Mouse (Mus musculus) large intestine, adult 2 months (tissue): ENCODE results near the gene Tomm22. TPM values are rescaled to one million over a fixed set of nuclear protein-coding genes. Genes with fewer than 3 reads are reported as not detected.
A peak's percentile ranks its signal among the peaks of the same experiment; 100 is the strongest.
"Not testable (repeated sequence)": the region's sequence is repeated elsewhere in the genome, so short reads cannot be mapped to it uniquely, and the experiment has no call there.

ENCODE experiments used
- DNase-seq: peaks from one replicate; pipeline ENCODE4 v3.0.0-alpha.2; 2012; ENCODE audit warnings: low read depth, low spot score
- WGBS: fragments of 180-500 bp; shearing (Covaris S2); methylation state at CpG from one replicate; pipeline ENCODE4 v1.1.7; 2018; 5-methylcytosine and 5-hydroxymethylcytosine counted together
- polyA plus RNA-seq: library from polyadenylated mRNA; depleted of rRNA; stranded (reverse); fragments of >200 nt; gene quantifications from 2 replicates; pipeline ENCODE4 v1.2.3, GENCODE M21; 2012; rRNA removed

The Tomm22 gene
- 59.2 and 73.0 TPM in 2 replicates for polyA plus RNA-seq

DNA sequence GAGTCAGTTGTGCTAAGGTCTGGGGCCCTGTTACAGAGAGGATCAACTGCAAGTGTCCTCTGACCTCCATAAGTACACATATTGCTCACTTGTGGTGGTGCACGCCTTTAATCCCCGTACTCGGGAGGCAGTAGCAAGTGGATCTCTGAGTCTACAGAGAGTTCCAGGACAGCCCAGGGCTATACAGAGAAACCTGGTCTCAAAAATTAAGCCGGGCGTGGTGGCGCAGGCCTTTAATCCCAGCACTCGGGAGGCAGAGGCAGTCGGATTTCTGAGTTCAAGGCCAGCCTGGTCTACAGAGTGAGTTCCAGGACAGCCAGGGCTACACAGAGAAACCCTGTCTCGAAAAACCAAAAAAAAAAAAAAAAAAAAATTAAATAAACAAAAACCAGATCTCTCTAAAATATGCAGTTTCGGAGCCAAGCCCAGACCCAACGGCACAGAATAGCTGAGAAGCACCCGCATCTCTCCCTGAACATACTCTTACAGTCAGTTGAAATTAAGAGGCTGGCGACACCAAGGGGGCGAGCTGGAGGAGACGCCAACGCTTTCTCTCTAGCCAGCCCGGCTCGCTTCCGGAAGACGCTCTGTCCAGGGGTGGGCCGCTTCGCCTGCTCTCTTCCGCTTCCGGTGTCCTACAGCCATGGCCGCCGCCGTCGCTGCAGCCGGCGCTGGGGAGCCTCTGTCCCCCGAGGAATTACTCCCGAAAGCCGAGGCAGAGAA, at the start of gene Tomm22:
TSS of gene Tomm22 (plus strand) at position 613 of the 723 bp plus-strand sequence.
- 11% methylated on average over 33 of the region's 33 CpGs for WGBS
- no peak for DNase-seq

DNA sequence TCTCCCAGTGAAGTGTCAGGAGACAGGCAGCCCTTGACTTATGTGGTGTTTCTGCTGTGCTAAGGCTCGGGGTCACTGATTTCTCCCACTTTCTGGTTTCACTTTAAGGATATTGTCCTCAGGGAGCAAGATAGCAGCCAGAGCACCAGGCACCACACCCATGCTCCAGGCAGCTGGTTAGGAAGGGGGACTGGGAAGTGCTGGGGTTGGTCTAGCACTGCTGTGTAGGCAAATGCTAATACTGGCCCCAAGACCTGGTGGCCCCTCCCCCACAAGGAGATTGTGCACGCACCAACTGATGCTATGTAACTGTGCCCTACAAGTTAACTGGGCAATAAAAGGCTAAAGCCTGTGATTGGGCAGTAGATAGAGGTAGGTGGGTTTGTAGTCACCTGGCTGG, 40.2 kb upstream of the Tomm22 start:
- 56% methylated on average over 2 of the region's 2 CpGs for WGBS

DNA sequence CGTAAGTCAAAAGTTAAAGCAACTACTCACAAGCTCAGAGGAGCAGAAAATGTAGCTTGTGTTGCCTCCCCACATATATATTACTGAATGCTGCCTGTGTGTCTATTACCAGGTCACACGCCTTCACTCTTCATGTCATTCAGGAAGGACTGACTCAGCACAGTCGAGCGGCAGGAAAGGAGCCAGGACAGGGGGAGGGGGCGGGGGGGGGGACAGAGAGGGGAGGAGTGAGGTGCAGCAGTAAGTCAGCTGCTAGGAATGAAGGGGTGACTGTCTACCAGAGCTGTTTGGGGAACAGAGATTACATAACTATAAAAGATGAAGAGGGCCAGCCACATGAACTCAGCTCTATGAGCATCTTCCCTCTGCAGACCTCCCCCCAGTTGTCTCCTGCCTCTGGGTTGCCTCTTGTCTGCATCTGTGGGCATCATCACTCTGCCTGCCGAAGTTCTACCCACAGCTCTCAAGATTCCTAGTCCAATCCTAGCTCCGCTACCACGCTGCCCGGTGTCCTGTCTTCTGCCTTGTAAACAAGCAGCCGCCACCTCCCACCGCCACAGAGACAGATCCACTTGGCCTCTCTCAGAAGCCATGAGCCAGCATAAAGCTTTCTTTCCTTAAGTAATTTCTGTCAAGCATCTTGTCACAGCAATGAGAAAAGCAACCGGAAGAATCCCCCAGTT, 29.4 kb upstream of the Tomm22 start:
- no peak for DNase-seq
- 55% methylated on average over 12 of the region's 12 CpGs for WGBS

More for the DNA sequence above, 40.2 kb upstream of the Tomm22 start:
- DNase-seq: no peak

DNA sequence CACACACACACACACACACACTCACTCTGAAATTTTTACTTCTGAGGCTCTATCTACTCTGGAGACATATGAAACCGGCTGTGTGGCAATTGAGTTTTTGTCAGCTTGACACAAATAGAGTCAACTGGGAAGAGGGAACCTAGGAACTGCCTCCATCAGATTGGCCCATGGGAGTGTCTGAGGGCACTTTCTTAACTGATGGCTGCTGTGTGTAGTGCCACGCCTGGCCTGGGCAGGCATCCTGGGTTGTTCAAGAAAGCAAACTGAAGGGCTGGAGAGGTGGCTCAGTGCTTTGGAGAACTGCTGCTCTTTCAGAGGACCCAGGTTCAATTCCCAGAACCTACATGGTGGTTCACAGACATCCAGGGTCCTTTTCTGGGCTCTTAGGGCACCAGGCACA, 25.2 kb upstream of the Tomm22 start:
- 70% methylated on average over 2 of the region's 2 CpGs for WGBS
- no peak for DNase-seq

DNA sequence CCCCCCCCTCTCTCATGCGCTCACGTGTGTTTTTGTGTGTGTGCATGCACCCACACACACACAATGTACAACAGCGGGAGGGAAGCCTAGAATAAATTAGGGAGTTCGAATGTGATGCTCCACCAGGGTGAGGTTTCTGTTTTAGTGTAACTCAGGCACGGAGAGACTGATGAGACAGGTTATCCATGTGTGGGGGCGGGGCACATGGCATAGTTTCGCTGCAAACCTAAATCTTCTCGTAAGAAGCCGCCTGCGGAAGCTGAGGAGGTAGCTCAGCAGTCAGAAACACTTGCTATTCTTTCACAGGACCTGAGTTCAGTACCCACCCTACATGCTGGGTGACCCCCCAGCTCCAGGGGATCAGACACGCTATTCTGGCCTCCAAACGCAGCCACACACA, 22.5 kb upstream of the Tomm22 start:
- DNase-seq: no peak
- 87% methylated on average over 12 of the region's 12 CpGs for WGBS

DNA sequence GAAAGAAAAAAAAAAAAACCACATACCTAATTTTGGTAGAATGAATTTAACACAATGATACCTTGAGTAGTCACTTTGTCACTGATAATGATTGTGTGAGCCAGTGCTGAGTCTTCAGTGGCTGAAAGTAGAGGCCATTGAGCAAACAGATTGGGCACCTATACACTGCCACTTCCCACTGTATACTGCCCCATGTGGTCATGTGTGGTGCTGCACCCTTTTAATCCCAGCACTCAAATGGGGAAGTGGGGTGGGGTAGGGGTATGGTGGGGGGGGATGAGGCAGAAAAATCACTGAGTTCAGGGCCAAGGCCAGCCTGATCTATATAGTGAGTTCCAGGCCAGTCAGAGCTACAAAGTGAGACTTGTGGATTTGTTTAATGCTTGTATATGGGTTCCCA, 20.1 kb upstream of the Tomm22 start:
- DNase-seq: no peak

DNA sequence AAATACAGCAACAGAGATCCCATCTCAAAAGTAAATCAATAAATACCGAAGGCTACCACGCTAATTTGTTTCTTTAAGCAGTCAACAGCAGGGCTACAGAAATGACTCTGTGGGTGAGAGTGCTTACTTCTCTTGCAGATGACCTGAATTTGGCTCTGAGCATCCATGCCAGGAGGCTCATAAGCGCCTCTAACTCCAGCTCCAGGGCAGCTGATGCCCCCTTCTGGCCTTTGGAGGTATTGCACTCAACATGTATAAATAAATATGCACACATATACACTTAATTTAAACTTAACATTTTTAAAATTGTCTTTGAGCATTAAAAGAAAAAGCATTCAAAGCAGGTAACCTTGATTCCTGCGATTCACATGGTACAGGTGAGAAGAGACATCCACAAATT, 19.2 kb upstream of the Tomm22 start:
- DNase-seq: no peak
- whole genome bisulfite sequencing: 81% methylated on average over 4 of the region's 4 CpGs

DNA sequence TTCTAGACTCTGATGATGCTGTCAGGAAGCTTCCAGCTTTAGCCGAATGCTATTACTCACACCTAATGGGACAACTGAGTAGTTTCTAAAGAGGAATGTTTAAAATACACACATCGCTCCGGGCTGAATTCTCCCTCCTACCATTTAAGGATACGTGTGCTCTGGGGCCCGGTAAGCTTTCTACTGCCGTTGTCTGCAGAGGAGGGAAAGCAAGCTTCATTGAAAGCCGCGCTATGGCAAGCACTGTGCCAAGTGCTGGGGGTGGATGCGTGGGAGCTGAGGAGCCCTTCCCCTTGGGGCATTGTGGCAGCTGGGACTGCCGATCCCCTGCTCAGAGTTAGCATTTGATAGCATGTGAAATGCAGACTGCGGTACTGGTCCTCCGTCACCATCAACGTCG, 14.2 kb upstream of the Tomm22 start:
- DNase-seq: no peak
- 86% methylated on average over 14 of the region's 14 CpGs for WGBS

DNA sequence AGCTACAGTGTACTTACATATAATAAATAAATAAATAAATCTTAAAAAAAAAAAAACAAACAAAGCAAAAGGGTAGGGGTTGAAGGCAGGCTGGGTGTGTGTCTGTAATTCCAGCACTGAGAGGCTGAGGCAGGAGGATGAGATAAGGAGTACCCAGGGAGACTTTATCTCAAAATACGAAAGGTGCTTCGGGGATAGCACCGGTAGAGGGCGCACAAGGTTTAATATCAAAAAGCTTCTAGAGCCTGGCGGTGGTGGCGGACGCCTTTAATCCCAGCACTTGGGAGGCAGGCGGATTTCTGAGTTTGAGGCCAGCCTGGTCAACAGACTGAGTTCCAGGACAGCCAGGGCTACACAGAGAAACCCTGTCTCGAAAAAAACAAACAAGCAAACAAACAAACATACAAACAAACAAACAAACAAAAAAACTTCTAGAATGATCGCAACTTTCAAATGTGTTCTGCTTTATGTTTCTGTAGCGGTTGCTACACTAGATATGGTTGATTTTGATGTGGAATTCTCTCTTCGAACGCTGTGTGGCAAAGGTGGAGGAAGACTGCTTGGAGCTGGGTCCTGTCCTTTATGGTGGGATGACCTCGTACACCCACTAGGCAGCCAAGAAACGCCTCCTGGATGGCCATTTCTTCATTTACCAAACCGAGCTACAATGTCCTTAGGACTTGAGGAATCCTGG, 12.7 kb upstream of the Tomm22 start:
- 2% methylated on average over 16 of the region's 16 CpGs for WGBS
- peak; percentile 73 for DNase-seq

DNA sequence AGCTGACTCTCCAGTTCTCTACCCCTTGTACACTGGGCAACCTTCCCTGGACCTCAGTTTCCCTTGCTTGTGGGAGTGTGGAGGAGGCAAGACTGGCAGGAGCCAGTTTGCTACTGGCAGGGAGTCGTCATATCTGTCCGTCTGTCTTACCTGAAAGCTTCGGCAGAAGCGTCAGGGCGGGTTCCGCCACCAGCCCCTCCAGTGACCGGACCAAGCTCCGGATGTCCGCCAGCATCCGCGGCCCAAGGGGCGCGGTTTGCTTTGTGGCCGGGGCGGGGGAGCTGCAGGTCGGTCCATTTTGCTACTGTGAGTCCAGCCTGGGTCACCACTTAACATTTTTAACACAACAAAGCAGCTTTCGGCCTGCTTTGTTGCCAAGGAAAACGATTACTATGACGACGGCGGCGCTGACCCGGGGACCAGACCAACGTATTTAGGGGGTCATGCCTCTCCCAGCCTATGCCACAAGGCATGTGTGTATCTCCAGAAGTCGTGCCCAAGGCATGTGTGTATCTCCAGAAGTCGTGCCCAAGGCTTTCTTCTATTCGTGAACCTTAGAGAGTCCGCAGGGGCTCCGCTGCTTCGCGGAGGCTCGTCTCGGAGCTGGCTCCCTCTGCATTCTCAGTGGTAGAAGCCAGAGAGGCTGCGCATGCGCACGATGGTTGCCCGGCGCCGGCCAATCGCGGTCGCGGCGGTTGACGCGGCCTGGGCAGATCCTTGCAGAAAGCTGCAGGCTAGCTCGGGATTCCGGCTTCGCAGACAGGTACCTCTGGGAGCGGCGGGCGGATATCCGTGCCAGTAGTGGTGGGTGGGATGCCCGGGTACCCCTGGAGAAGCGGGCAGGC, 11.9 kb upstream of the Tomm22 start, which contains the start of the genes Fam227a and Cby1:
TSS of gene Fam227a (minus strand) at position 426 of the 845 bp plus-strand sequence.
TSS of gene Cby1 (plus strand) at position 669 of the 845 bp plus-strand sequence.
- DNase-seq: peak; percentile 66
- WGBS: under 1% methylated on average over 55 of the region's 55 CpGs

DNA sequence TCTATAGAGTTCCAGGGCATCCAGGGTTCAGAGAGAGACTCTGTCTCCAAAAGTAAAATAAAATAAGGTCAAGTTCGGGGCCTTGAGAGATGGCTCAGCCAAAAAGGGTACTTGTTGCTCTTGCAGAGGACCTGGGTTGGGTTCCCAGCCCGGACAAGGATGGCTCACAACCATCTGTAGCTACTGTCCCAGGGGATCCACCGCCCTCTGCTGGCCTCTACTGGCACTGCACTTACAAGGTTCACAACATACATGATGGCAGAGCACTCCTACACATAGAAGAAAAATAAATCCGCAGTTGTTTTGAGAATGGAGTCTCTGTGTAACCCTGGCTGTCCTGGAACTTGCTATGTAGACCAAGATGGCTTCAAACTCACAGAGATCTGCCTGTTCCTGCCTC, 8.8 kb upstream of the Tomm22 start:
- no peak for DNase-seq
- WGBS: 75% methylated on average over 4 of the region's 4 CpGs

DNA sequence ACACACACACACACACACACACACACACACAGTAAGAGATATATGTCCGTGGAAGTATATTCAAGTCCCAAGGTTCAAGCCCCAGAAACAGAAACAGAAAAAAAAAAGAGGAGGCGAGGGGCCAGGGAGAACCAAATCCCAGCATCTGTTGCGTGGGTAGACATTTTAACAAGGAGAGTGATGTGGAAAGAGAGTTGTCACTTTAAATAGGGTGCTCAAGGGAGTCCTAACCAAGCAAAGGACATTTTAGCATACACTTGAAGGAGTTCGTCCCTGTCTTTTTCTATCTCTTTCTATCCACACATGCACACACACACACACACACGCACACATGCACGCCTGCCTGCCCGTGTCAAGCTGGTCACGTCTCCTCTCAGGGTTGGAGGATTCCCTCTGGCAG, 6.0 kb upstream of the Tomm22 start:
- 92% methylated on average over 8 of the region's 8 CpGs for WGBS
- no peak for DNase-seq

DNA sequence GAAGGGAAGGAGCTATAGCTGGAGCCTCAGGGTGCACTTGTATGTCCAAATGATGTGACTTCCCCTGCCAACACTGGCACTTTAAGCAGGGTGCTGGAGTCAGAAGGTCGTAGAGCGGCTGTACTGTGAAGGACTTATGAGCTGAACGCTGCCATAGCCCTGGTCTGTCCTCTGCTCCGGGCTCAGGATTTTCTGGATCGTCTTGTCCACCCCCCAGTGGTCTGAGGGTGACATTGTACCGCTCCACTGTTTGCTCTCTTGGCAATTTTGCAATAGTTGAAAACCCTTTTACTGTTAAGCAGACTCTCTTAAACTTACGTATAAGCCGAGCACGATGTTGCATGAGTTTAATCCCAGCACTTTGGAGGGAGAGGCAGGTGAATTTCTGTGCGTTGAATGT, 1.5 kb upstream of the Tomm22 start:
- 55% methylated on average over 10 of the region's 10 CpGs for WGBS
- DNase-seq: no peak

DNA sequence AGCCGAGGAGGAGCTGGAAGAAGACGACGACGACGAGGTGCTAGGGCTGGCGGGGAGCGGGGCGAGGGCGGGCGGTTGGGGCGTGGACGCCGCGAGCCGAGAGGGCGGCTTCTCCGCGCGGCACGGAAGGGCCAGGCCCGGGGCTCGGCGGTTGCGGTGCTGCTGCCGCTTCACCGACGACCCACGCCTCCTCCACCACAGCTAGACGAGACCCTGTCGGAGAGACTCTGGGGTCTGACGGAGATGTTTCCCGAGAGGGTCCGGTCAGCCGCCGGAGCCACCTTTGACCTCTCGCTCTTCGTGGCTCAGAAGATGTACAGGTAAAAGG, 275 bp downstream of the Tomm22 start:
- DNase-seq: no peak

DNA sequence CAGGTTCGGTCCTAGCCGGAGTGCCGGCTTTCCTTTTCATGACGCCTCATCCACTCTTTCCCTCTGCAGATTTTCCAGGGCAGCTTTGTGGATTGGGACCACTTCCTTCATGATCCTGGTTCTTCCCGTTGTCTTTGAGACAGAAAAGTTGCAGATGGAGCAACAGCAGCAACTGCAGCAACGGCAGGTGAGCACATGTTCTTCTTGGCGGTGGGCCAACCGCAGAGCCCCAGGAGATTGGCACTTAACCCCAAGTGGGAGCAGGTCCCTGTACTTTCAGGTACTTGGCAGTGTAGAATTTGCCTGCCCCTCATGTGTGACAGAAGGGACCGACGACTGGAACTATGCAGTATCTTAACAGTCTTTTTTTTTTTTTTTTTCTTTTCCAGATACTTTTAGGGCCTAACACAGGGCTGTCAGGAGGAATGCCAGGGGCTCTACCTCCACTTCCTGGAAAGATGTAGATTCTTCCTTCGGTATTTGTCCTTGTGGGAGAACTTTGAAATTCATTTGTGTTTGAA, 1.2 kb downstream of the Tomm22 start:
- not testable (repeated sequence) for DNase-seq
- 53% methylated on average over 11 of the region's 11 CpGs for WGBS

More for the DNA sequence above, 275 bp downstream of the Tomm22 start:
- WGBS: under 1% methylated on average over 37 of the region's 37 CpGs

DNA sequence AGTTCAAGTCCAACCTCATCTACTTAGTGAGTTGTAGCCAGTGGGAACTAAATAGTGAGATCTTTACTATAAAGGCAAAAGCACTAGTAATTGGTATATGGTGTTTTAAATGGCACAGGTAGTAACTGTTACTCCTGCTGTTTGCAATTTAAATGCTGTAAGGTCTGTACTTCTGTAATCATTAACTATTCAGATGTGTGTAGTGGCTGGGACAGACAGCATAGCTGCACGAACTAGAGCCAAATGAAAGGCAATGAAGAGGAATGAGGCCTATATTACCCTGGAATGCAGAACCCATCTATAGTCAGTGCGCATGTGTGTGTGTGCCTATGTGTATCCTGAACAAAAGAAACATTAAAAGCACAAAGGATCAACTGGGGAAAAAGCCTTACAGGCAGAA, 7.3 kb downstream of the Tomm22 start:
- 43% methylated on average over 2 of the region's 2 CpGs for WGBS

DNA sequence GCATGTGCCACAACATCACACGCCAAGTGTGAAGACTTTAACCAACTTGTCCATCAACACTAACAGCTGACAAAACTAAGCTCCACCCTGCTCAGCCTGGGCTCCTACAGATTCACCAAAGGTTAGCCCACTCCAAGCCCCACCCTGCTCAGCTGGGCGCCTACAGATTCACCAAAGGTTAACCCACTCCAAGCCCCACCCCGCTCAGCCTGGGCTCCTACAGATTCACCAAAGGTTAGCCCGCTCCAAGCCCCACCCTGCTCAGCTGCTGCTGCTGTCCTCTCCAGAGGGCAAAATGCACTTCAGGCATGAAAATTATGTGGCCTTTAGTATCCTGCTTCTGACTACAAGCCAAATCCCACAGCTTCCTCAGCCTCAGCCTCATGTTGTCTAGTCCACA, 11.3 kb downstream of the Tomm22 start:
- no peak for DNase-seq
- 49% methylated on average over 4 of the region's 4 CpGs for WGBS

More for the DNA sequence above, 7.3 kb downstream of the Tomm22 start:
- no peak for DNase-seq

DNA sequence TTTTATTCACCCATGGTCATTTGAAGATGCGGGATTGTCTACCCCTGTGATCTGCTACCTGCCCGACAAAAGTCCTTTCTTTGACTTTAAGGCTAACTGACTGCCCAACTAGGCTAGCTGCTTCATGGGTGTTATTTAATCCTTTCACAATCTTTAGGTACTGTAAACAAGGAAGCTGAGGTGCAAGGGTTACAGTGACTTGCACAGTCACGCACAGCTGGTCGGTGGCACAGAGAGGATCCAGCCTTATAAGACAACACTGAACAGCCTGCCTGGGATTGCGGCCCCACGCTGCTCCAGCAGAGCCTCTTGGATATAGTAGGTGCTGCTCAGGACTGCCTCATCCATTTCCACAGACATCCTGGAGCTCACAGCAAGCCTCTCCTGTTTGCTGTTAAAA, 12.5 kb downstream of the Tomm22 start:
- DNase-seq: no peak
- 26% methylated on average over 6 of the region's 6 CpGs for WGBS

DNA sequence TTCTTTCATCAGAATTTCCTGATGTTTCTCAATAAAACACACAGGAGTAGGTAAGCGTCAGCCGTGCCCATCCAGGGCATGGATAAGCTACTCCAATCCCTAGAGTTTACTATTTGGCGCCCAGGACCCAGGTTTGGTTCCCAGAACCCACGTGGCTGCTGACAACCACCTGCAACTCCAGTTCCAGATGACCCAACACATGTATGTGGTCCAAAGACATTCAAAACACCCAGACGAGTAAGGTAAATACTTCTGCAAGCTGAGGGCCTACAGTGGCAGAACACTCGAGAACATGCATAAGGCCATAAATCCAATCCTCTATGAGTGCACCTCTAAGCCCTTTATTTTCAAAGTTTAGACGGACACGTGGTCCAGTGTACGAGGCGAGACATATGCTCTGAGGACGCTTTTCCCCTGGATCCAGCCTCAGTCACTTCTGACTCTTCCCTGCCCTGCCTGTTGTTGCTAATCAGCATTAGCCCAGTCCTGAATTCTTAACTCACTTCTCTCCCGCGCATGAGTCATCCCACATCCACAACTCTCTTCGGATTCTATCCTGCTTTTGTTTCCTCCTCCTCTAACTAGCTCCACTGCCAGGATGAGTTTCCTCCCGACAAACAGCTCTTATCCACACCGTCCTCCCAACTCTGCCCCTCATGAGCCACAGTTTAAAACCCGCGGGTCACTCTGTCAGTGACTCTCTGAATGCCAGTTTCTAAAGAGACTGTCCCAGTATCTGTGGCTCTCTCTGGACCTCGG, 13.2 kb downstream of the Tomm22 start:
- DNase-seq: no peak
- WGBS: 25% methylated on average over 19 of the region's 19 CpGs
